Mouse (Mus musculus): ENCODE results near the gene Bag3.
"Not testable (repeated sequence)": the region's sequence is repeated elsewhere in the genome, so short reads cannot be mapped to it uniquely, and the experiment has no call there.

The Bag3 gene

GRCm38 (mm10) chr7:128567561-128568244, 44.3 kb downstream of the Bag3 start:
- DNase-seq (ENCODE audit: low read depth, low spot score), result no peak

- DNase-seq (ENCODE audit: low read depth, low spot score), result not testable (repeated sequence)
Measured at GRCm38 (mm10) chr7:128569429-128569828, 46.0 kb downstream of the Bag3 start.

- no peak for DNase-seq (ENCODE audit: low read depth, low spot score)
Measured at GRCm38 (mm10) chr7:128569987-128570656, 46.7 kb downstream of the Bag3 start.

- not testable (repeated sequence) for DNase-seq (ENCODE audit: low read depth, low spot score)
Measured at GRCm38 (mm10) chr7:128570657-128571056, 47.2 kb downstream of the Bag3 start.

- DNase-seq (ENCODE audit: low read depth, low spot score), result no peak
Measured at GRCm38 (mm10) chr7:128572030-128572429, 48.6 kb downstream of the Bag3 start.

- no peak for DNase-seq (ENCODE audit: low read depth, low spot score)
Measured at GRCm38 (mm10) chr7:128575211-128575610, 51.8 kb downstream of the Bag3 start.

GRCm38 (mm10) chr7:128575794-128576193, 52.4 kb downstream of the Bag3 start:
- DNase-seq (ENCODE audit: low read depth, low spot score), result no peak

GRCm38 (mm10) chr7:128577607-128578006, 54.2 kb downstream of the Bag3 start:
- no peak for DNase-seq (ENCODE audit: low read depth, low spot score)

- DNase-seq (ENCODE audit: low read depth, low spot score), result no peak
Measured at GRCm38 (mm10) chr7:128578199-128578945, 55.0 kb downstream of the Bag3 start.

- no peak for DNase-seq (ENCODE audit: low read depth, low spot score)
Measured at GRCm38 (mm10) chr7:128579381-128579780, 56.0 kb downstream of the Bag3 start.

- no peak for DNase-seq (ENCODE audit: low read depth, low spot score)
Measured at GRCm38 (mm10) chr7:128580318-128580717, 56.9 kb downstream of the Bag3 start.

- no peak for DNase-seq (ENCODE audit: low read depth, low spot score)
Measured at GRCm38 (mm10) chr7:128581864-128582484, 58.6 kb downstream of the Bag3 start.

GRCm38 (mm10) chr7:128583213-128583948, 60.0 kb downstream of the Bag3 start:
- no peak for DNase-seq (ENCODE audit: low read depth, low spot score)

- no peak for DNase-seq (ENCODE audit: low read depth, low spot score)
Measured at GRCm38 (mm10) chr7:128587334-128587933, 64.0 kb downstream of the Bag3 start.

GRCm38 (mm10) chr7:128591345-128592084, 68.1 kb downstream of the Bag3 start:
- DNase-seq (ENCODE audit: low read depth, low spot score), result no peak

GRCm38 (mm10) chr7:128592118-128592935, 68.9 kb downstream of the Bag3 start:
- no peak for DNase-seq (ENCODE audit: low read depth, low spot score)

GRCm38 (mm10) chr7:128592936-128593241, 69.5 kb downstream of the Bag3 start:
- DNase-seq (ENCODE audit: low read depth, low spot score), result no peak

- no peak for DNase-seq (ENCODE audit: low read depth, low spot score)
Measured at GRCm38 (mm10) chr7:128596274-128596673, 72.9 kb downstream of the Bag3 start.

Data from A20 (cell line).